Mouse (Mus musculus) limb, embryonic 14.5 days (tissue): Measurements from ENCODE around the gene Cd300ld2. TPM values are rescaled to one million over a fixed set of nuclear protein-coding genes. Genes with fewer than 3 reads are reported as not detected.

Source experiments
- ATAC-seq: fragments of 200-750 bp; cut with Nextera tagmentation; 2 replicates; pipeline ENCODE4 v1.8.0; 2017; ENCODE audit warnings: low read depth, moderate number of reproducible peaks, moderate TSS enrichment; ENCODE audit not compliant: low FRiP score
- DNase-seq: peaks from one replicate; pipeline ENCODE4 v3.0.0-alpha.2; 2015; ENCODE audit warnings: low spot score
- H3K27ac ChIP-seq: fragments of 300-500 bp; sonication (generic); replicated peaks from 2 replicates; pipeline ENCODE4 v1.5.1; 2014; ENCODE audit warnings: low read depth, mild to moderate bottlenecking, low read length, moderate library complexity, mixed read lengths
- H3K27me3 ChIP-seq: fragments of 300-500 bp; sonication (generic); 2 replicates; pipeline ENCODE4 v1.6.1; 2014; ENCODE audit warnings: low read length, mixed read lengths; ENCODE audit not compliant: control insufficient read depth, insufficient read depth
- H3K36me3 ChIP-seq: fragments of 300-500 bp; sonication (generic); 2 replicates; pipeline ENCODE4 v1.6.1; 2014; ENCODE audit warnings: mild to moderate bottlenecking, low read length, moderate library complexity, mixed read lengths; ENCODE audit not compliant: control insufficient read depth, insufficient read depth
- H3K4me1 ChIP-seq: fragments of 300-500 bp; sonication (generic); 2 replicates; pipeline ENCODE4 v1.6.1; 2014; ENCODE audit warnings: antibody characterized with exemption, low read length, mixed read lengths; ENCODE audit not compliant: control insufficient read depth, insufficient read depth
- H3K4me2 ChIP-seq: fragments of 300-500 bp; sonication (generic); replicated peaks from 2 replicates; pipeline ENCODE4 v1.6.1; 2014; ENCODE audit warnings: low read depth, mild to moderate bottlenecking, low read length, moderate library complexity; ENCODE audit not compliant: severe bottlenecking
- H3K4me3 ChIP-seq: fragments of 300-500 bp; sonication (generic); replicated peaks from 2 replicates; pipeline ENCODE4 v1.5.1; 2014; ENCODE audit warnings: low read length
- H3K9ac ChIP-seq: fragments of 300-500 bp; sonication (generic); 2 replicates; pipeline ENCODE4 v1.6.1; 2014; ENCODE audit warnings: mild to moderate bottlenecking, low read depth, low read length, moderate library complexity; ENCODE audit not compliant: severe bottlenecking
- H3K9me3 ChIP-seq: fragments of 300-500 bp; sonication (generic); 2 replicates; pipeline ENCODE4 v1.6.1; 2016; ENCODE audit warnings: low read length; ENCODE audit not compliant: control insufficient read depth
- POLR2A ChIP-seq: fragments of 200-500 bp; IDR thresholded peaks from 2 replicates; pipeline ENCODE4 v1.8.0; 2012; ENCODE audit warnings: inconsistent platforms, mild to moderate bottlenecking, moderate library complexity, borderline replicate concordance; ENCODE audit not compliant: insufficient read depth, insufficient read length; ENCODE audit errors: extremely low read depth
- WGBS: fragments of 180-500 bp; shearing (Covaris S2); extraction: QIAGEN DNeasy Blood & Tissue Kit; methylation state at CpG from one replicate; pipeline ENCODE4 v1.1.7; 2014; 5-methylcytosine and 5-hydroxymethylcytosine counted together
- polyA plus RNA-seq, 2 experiments: library from polyadenylated mRNA; depleted of rRNA in 1 of 2; stranded (reverse) in 1 of 2; unstranded in 1 of 2; fragments of >200 nt; fragmentation: Nextera tagmentation in 1 of 2; extraction: Ambion mirVana in 1 of 2; gene quantifications; 2 replicates each; pipeline versions ENCODE4 v1.2.1 to v1.2.3; 2012 to 2014

The Cd300ld2 gene
- polyA plus RNA-seq, 2 experiments: not detected

- TF ChIP-seq POLR2A: no peak
- Histone ChIP-seq H3K27ac (no peak within 1 kb of the TSS), H3K9ac (no peak within 1 kb of the TSS), H3K4me2 (no peak within 1 kb of the TSS), H3K4me1 (no peaks in the 10 kb centered on the region), H3K36me3 (no peaks in the 10 kb centered on the region), H3K9me3 (no peaks in the 10 kb centered on the region), H3K27me3 (no peaks in the 10 kb centered on the region), H3K4me3 (no peak within 1 kb of the TSS)
- DNase-seq (no peak), ATAC-seq (no peak)
- WGBS: 81% methylated on average over 7 of the region's 7 CpGs
These were observed 14.4 kb downstream of the Cd300ld2 start, which contains the start of gene Cd300c2 for GRCm38 (mm10) chr11:115001474-115002040. Gene Cd300c2, minus strand, starts transcription at chr11:115001880.

GRCm38 (mm10) chr11:114989793-114990192 lies 26.2 kb downstream of the Cd300ld2 start, which contains the start of gene Cd300ld:
Gene Cd300ld, minus strand, starts transcription at chr11:114989922.
- no peaks in the 10 kb centered on the region for H3K27me3 ChIP-seq
- ATAC-seq (no peak), DNase-seq (no peak)
- no peaks in the 10 kb centered on the region for H3K9me3 ChIP-seq
- H3K4me2 ChIP-seq: no peak within 1 kb of the TSS
- no peak for TF ChIP-seq POLR2A
- H3K4me1 ChIP-seq: no peaks in the 10 kb centered on the region
- 67% methylated on average over 4 of the region's 4 CpGs for WGBS
- no peak within 1 kb of the TSS for H3K27ac ChIP-seq
- H3K4me3 ChIP-seq: no peak within 1 kb of the TSS
- H3K9ac ChIP-seq: no peak within 1 kb of the TSS
- H3K36me3 ChIP-seq: no peaks in the 10 kb centered on the region

GRCm38 (mm10) chr11:114981866-114982265 lies 34.1 kb downstream of the Cd300ld2 start:
- WGBS: 68% methylated on average over 4 of the region's 4 CpGs
- H3K9me3 ChIP-seq: peaks cover 8% of the 10 kb centered on the region; the same call in 1 of the 2 replicates
- no peaks in the 10 kb centered on the region for H3K27me3 ChIP-seq
- no peak overlapping the region for H3K4me2 ChIP-seq
- ATAC-seq (no peak), DNase-seq (no peak)
- H3K36me3 ChIP-seq: no peaks in the 10 kb centered on the region
- H3K9ac ChIP-seq: no peak overlapping the region
- H3K4me3 ChIP-seq: no peak overlapping the region
- no peaks in the 10 kb centered on the region for H3K4me1 ChIP-seq
- H3K27ac ChIP-seq: no peak overlapping the region
- TF ChIP-seq POLR2A: no peak

- Histone ChIP-seq H3K36me3 (no peaks in the 10 kb centered on the region), H3K9me3 (peaks cover 3% of the 10 kb centered on the region; the same call in 1 of the 2 replicates), H3K27ac (no peak overlapping the region), H3K4me1 (no peaks in the 10 kb centered on the region), H3K4me2 (no peak overlapping the region), H3K9ac (no peak overlapping the region), H3K4me3 (no peak overlapping the region), H3K27me3 (no peaks in the 10 kb centered on the region)
- no peak for DNase-seq
- no peak for TF ChIP-seq POLR2A
- no peak for ATAC-seq
- WGBS: 74% methylated on average over 10 of the region's 10 CpGs
These were observed 43.3 kb downstream of the Cd300ld2 start for GRCm38 (mm10) chr11:114972726-114973125.

GRCm38 (mm10) chr11:114968752-114969207 lies 47.2 kb downstream of the Cd300ld2 start, which contains the start of gene Cd300c:
Gene Cd300c, minus strand, starts transcription at chr11:114969157.
- H3K9ac ChIP-seq: no peak within 1 kb of the TSS
- H3K27me3 ChIP-seq: no peaks in the 10 kb centered on the region
- no peaks in the 10 kb centered on the region for H3K4me1 ChIP-seq
- TF ChIP-seq POLR2A: no peak
- H3K9me3 ChIP-seq: no peaks in the 10 kb centered on the region
- no peak within 1 kb of the TSS for H3K4me3 ChIP-seq
- no peaks in the 10 kb centered on the region for H3K36me3 ChIP-seq
- no peak for ATAC-seq
- H3K27ac ChIP-seq: no peak within 1 kb of the TSS
- no peak for DNase-seq
- no peak within 1 kb of the TSS for H3K4me2 ChIP-seq
- 83% methylated on average over 9 of the region's 9 CpGs for WGBS
